ENCODE assay signal across 12 mouse cellular contexts in the genomic region with DNA sequence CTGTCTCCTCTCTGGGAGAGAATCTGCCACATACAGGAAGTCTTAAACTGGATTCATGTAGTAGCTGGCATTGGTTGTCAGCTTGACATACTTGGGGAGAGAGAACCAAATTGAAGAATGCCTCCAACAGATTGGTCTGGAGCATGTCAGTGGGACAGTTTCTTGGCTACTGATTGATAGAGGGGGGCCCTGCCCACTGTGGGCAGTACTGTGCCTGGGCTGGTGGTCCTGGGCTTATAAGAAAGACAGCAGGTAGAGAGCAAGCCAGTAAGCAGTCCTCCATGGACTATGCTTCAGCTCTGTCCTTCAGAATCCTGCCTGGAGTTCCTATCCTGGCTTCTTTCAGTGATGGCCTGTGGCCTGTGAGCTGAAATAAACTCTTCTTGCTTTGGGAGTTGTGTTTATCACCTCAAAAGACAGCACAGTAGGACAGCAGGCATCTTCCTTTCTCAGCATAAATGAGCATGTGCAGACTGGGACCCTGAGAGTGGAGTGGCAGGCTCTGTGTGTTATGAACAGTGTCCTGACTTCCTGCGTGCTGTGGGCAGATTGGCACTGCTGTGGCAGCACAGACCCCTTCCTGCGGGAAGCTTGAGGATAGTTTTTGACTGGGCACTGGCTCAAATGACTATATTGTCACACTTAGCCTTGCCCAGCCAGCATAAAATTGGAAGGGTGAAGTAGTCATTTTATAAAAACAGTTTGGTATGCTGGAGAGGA.
A peak's percentile ranks its signal among the peaks of the same experiment; 100 is the strongest.
DNase-seq lines count a peak whose midpoint lies in the region; ATAC-seq and TF ChIP-seq lines count a peak whose summit lies in the region.
"Had no signal": no experiment of that assay in that cellular context is flagged by ENCODE, and none has a peak within 500 bp of the region (broad histone marks: within the 10 kb centered on the region; RNA-seq: fewer than 3 reads in every experiment).

No protein-coding gene starts in this region.

- H3K36me3 ChIP-seq in forebrain, embryonic 16.5 days (ENCODE audit: control insufficient read depth, insufficient read depth): no peaks in the 10 kb centered on the region
- H3K36me3 ChIP-seq in intestine, postnatal 0 days (ENCODE audit: control insufficient read depth, insufficient read depth): no peaks in the 10 kb centered on the region
- H3K36me3 ChIP-seq: kidney, embryonic 15.5 days; neural tube, embryonic 12.5 days had no signal

- H3K4me1 ChIP-seq in forebrain, embryonic 16.5 days (replicated peaks; ENCODE audit: control insufficient read depth, insufficient read depth, low read length): peaks cover 10% of the 10 kb centered on the region
- 0 out of 2 replicates have a peak, but pooled peaks cover 3% of the 10 kb centered on the region for H3K4me1 ChIP-seq in intestine, postnatal 0 days (replicated peaks; ENCODE audit: control insufficient read depth, insufficient read depth, low read length)

- no peak overlapping the region for H3K4me2 ChIP-seq in forebrain, embryonic 16.5 days (ENCODE audit: low read length)
- H3K4me2 ChIP-seq in intestine, postnatal 0 days (replicated peaks; ENCODE audit: low read depth): no peak overlapping the region
- H3K4me2 ChIP-seq: kidney, embryonic 15.5 days; neural tube, embryonic 12.5 days had no signal

- no peak overlapping the region for H3K4me3 ChIP-seq in gastrocnemius, adult 2 months
- H3K4me3 ChIP-seq in forebrain, embryonic 16.5 days (replicated peaks; ENCODE audit: low read length): no peak overlapping the region
- H3K4me3 ChIP-seq in intestine, postnatal 0 days (ENCODE audit: low read depth, low read length): no peak overlapping the region
- H3K4me3 ChIP-seq: kidney, embryonic 15.5 days; neural tube, embryonic 12.5 days had no signal

- peak; percentile 51 for ATAC-seq in forebrain, embryonic 16.5 days
- no peak for ATAC-seq in intestine, postnatal 0 days

- no peak overlapping the region for H3K9ac ChIP-seq in forebrain, embryonic 16.5 days (replicated peaks; ENCODE audit: low read depth, low read length)
- no peak overlapping the region for H3K9ac ChIP-seq in intestine, postnatal 0 days (ENCODE audit: low read depth, low read length)
- H3K9ac ChIP-seq: kidney, embryonic 15.5 days; neural tube, embryonic 12.5 days had no signal

- no peak for TF ChIP-seq CTCF in gastrocnemius, adult 2 months (IDR thresholded peaks at IDR 0.05)
- TF ChIP-seq CTCF in intestine, postnatal 0 days (IDR thresholded peaks at IDR 0.05; ENCODE audit: low read depth): no peak

- no peaks in the 10 kb centered on the region for H3K9me3 ChIP-seq in forebrain, embryonic 16.5 days (ENCODE audit: control insufficient read depth, low read length)
- H3K9me3 ChIP-seq in intestine, postnatal 0 days (ENCODE audit: control insufficient read depth): no peaks in the 10 kb centered on the region
- H3K9me3 ChIP-seq: kidney, embryonic 15.5 days; neural tube, embryonic 12.5 days had no signal

- WGBS in forebrain, embryonic 16.5 days: 75% methylated on average over 2 of the region's 2 CpGs
- WGBS in intestine, postnatal 0 days: 84% methylated on average over 2 of the region's 2 CpGs

- intact Hi-C loops in gastrocnemius, adult 2 months (cut with DNase I): no loop called here
- intact Hi-C loops in left cerebral cortex, postnatal 4 days (cut with DNase I): loop anchor here (10.0 kb wide), 1 partner anchor 105 kb away; a partner anchor contains a TSS

- H3K27me3 ChIP-seq in forebrain, embryonic 16.5 days (replicated peaks; ENCODE audit: control insufficient read depth, insufficient read depth, low read length): no peaks in the 10 kb centered on the region
- no peaks in the 10 kb centered on the region for H3K27me3 ChIP-seq in intestine, postnatal 0 days (replicated peaks; ENCODE audit: control insufficient read depth, insufficient read depth, low read length)
- H3K27me3 ChIP-seq: kidney, embryonic 15.5 days; neural tube, embryonic 12.5 days had no signal

- H3K27ac ChIP-seq in gastrocnemius, adult 2 months: peak overlapping the region; percentile 41
- no peak overlapping the region for H3K27ac ChIP-seq in forebrain, embryonic 16.5 days (ENCODE audit: low read length)
- H3K27ac ChIP-seq in intestine, postnatal 0 days (ENCODE audit: low read depth, low read length): no peak overlapping the region
- H3K27ac ChIP-seq: kidney, embryonic 15.5 days; neural tube, embryonic 12.5 days had no signal

- DNase-seq in gastrocnemius, adult 2 months: no peak
- DNase-seq in gastrocnemius, postnatal 25 days: no peak
- peak; percentile 41 for DNase-seq in left cerebral cortex, postnatal 4 days
- no peak for DNase-seq in left cerebral cortex, adult 8-10 months (ENCODE audit: low spot score in 2 of 2)
- peak; percentile 18 for DNase-seq in heart, postnatal 4 days
- no peak for DNase-seq in layer of hippocampus, adult 11-12 months (ENCODE audit: low spot score)
- DNase-seq: embryo, embryonic 11 days; retina, postnatal 1 day had no signal

Comparison
In these comparisons a context has a peak if more than half of its experiments do, and no peak if none do; other contexts are left out.
1. DNase-seq: peak in left cerebral cortex, postnatal 4 days (single experiment) and heart, postnatal 4 days (single experiment); none in gastrocnemius, adult 2 months (single experiment), gastrocnemius, postnatal 25 days (single experiment), left cerebral cortex, adult 8-10 months (0 of 2) and layer of hippocampus, adult 11-12 months (single experiment).